Mouse (Mus musculus): ENCODE data around the gene Lrfn2. TPM values are rescaled to one million over a fixed set of nuclear protein-coding genes. Genes with fewer than 3 reads are reported as not detected.

Lrfn2 gene
- 0.40 and 1.0 TPM in 2 replicates for polyA plus RNA-seq (2015; fragmentation: Nextera tagmentation; extraction: Ambion mirVana)

- peak within 1 kb of the TSS; percentile 76 for H3K9ac ChIP-seq (ENCODE audit: low read length)
- peaks cover 23% of the 10 kb centered on the region for H3K27me3 ChIP-seq (ENCODE audit: control insufficient read depth, insufficient read depth, low read length)
- H3K9me3 ChIP-seq (replicated peaks; ENCODE audit: control insufficient read depth, low read length): no peaks in the 10 kb centered on the region
- peak; percentile 91 for ATAC-seq (ENCODE audit: insufficient read depth, low FRiP score)
- H3K27ac ChIP-seq (ENCODE audit: low read length): no peak within 1 kb of the TSS
- peaks cover 2% of the 10 kb centered on the region; the same call in 1 of the 2 replicates for H3K4me1 ChIP-seq (ENCODE audit: control insufficient read depth, insufficient read depth, low read length)
- H3K36me3 ChIP-seq (ENCODE audit: control insufficient read depth, insufficient read depth, low read length): no peaks in the 10 kb centered on the region
- peak within 1 kb of the TSS; percentile 55 for H3K4me3 ChIP-seq (replicated peaks; ENCODE audit: low read length)
- 1% methylated on average over 56 of the region's 56 CpGs for WGBS
- peak within 1 kb of the TSS; percentile 69 for H3K4me2 ChIP-seq (ENCODE audit: low read depth, low read length)
Measured at GRCm38 (mm10) chr17:48931621-48932405, at the start of gene Lrfn2. Gene Lrfn2 (plus strand): TSS chr17:48932379.

- Histone ChIP-seq H3K9ac (ENCODE audit: low read length) (no peak overlapping the region), H3K4me3 (replicated peaks; ENCODE audit: low read length) (no peak overlapping the region), H3K36me3 (ENCODE audit: control insufficient read depth, insufficient read depth, low read length) (no peaks in the 10 kb centered on the region), H3K27me3 (ENCODE audit: control insufficient read depth, insufficient read depth, low read length) (no peaks in the 10 kb centered on the region), H3K4me1 (ENCODE audit: control insufficient read depth, insufficient read depth, low read length) (no peaks in the 10 kb centered on the region), H3K27ac (ENCODE audit: low read length) (no peak overlapping the region), H3K4me2 (ENCODE audit: low read depth, low read length) (no peak overlapping the region), H3K9me3 (replicated peaks; ENCODE audit: control insufficient read depth, low read length) (no peaks in the 10 kb centered on the region)
- WGBS: 30% methylated on average over 8 of the region's 8 CpGs
- no peak for ATAC-seq (ENCODE audit: insufficient read depth, low FRiP score)
Measured at GRCm38 (mm10) chr17:48887472-48888385, 44.5 kb upstream of the Lrfn2 start.

- H3K27me3 ChIP-seq (ENCODE audit: control insufficient read depth, insufficient read depth, low read length): no peaks in the 10 kb centered on the region
- no peak for ATAC-seq (ENCODE audit: insufficient read depth, low FRiP score)
Measured at GRCm38 (mm10) chr17:48905286-48906040, 26.7 kb upstream of the Lrfn2 start.

GRCm38 (mm10) chr17:48913437-48913836 lies 18.7 kb upstream of the Lrfn2 start:
- no peaks in the 10 kb centered on the region for H3K27me3 ChIP-seq (ENCODE audit: control insufficient read depth, insufficient read depth, low read length)
- H3K36me3 ChIP-seq (ENCODE audit: control insufficient read depth, insufficient read depth, low read length): no peaks in the 10 kb centered on the region
- 29% methylated on average over 6 of the region's 6 CpGs for WGBS
- no peak for ATAC-seq (ENCODE audit: insufficient read depth, low FRiP score)
- H3K4me1 ChIP-seq (ENCODE audit: control insufficient read depth, insufficient read depth, low read length): no peaks in the 10 kb centered on the region
- H3K27ac ChIP-seq (ENCODE audit: low read length): no peak overlapping the region
- H3K9me3 ChIP-seq (replicated peaks; ENCODE audit: control insufficient read depth, low read length): no peaks in the 10 kb centered on the region
- H3K4me3 ChIP-seq (replicated peaks; ENCODE audit: low read length): no peak overlapping the region
- H3K4me2 ChIP-seq (ENCODE audit: low read depth, low read length): no peak overlapping the region
- no peak overlapping the region for H3K9ac ChIP-seq (ENCODE audit: low read length)

More at GRCm38 (mm10) chr17:48905286-48906040, 26.7 kb upstream of the Lrfn2 start:
- Histone ChIP-seq H3K4me1 (ENCODE audit: control insufficient read depth, insufficient read depth, low read length) (no peaks in the 10 kb centered on the region), H3K4me3 (replicated peaks; ENCODE audit: low read length) (no peak overlapping the region), H3K36me3 (ENCODE audit: control insufficient read depth, insufficient read depth, low read length) (no peaks in the 10 kb centered on the region), H3K9me3 (replicated peaks; ENCODE audit: control insufficient read depth, low read length) (no peaks in the 10 kb centered on the region), H3K9ac (ENCODE audit: low read length) (no peak overlapping the region), H3K27ac (ENCODE audit: low read length) (no peak overlapping the region), H3K4me2 (ENCODE audit: low read depth, low read length) (no peak overlapping the region)
- 56% methylated on average over 4 of the region's 4 CpGs for WGBS

- no peaks in the 10 kb centered on the region for H3K27me3 ChIP-seq (ENCODE audit: control insufficient read depth, insufficient read depth, low read length)
- WGBS: 11% methylated on average over 11 of the region's 11 CpGs
- no peak overlapping the region for H3K9ac ChIP-seq (ENCODE audit: low read length)
- no peaks in the 10 kb centered on the region for H3K9me3 ChIP-seq (replicated peaks; ENCODE audit: control insufficient read depth, low read length)
- H3K36me3 ChIP-seq (ENCODE audit: control insufficient read depth, insufficient read depth, low read length): no peaks in the 10 kb centered on the region
- no peak for ATAC-seq (ENCODE audit: insufficient read depth, low FRiP score)
- H3K4me2 ChIP-seq (ENCODE audit: low read depth, low read length): no peak overlapping the region
- H3K27ac ChIP-seq (ENCODE audit: low read length): no peak overlapping the region
- no peaks in the 10 kb centered on the region for H3K4me1 ChIP-seq (ENCODE audit: control insufficient read depth, insufficient read depth, low read length)
- H3K4me3 ChIP-seq (replicated peaks; ENCODE audit: low read length): no peak overlapping the region
Measured at GRCm38 (mm10) chr17:48917411-48917810, 14.8 kb upstream of the Lrfn2 start.

GRCm38 (mm10) chr17:48918458-48918857 lies 13.7 kb upstream of the Lrfn2 start:
- Histone ChIP-seq H3K36me3 (ENCODE audit: control insufficient read depth, insufficient read depth, low read length) (no peaks in the 10 kb centered on the region), H3K4me3 (replicated peaks; ENCODE audit: low read length) (no peak overlapping the region), H3K4me1 (ENCODE audit: control insufficient read depth, insufficient read depth, low read length) (no peaks in the 10 kb centered on the region), H3K9me3 (replicated peaks; ENCODE audit: control insufficient read depth, low read length) (no peaks in the 10 kb centered on the region), H3K27me3 (ENCODE audit: control insufficient read depth, insufficient read depth, low read length) (no peaks in the 10 kb centered on the region), H3K9ac (ENCODE audit: low read length) (no peak overlapping the region), H3K4me2 (ENCODE audit: low read depth, low read length) (no peak overlapping the region), H3K27ac (ENCODE audit: low read length) (no peak overlapping the region)
- no peak for ATAC-seq (ENCODE audit: insufficient read depth, low FRiP score)
- 79% methylated on average over 3 of the region's 3 CpGs for WGBS

GRCm38 (mm10) chr17:48922905-48923304 lies 9.3 kb upstream of the Lrfn2 start:
- WGBS: 82% methylated on average over 2 of the region's 2 CpGs
- Histone ChIP-seq H3K27me3 (ENCODE audit: control insufficient read depth, insufficient read depth, low read length) (no peaks in the 10 kb centered on the region), H3K36me3 (ENCODE audit: control insufficient read depth, insufficient read depth, low read length) (no peaks in the 10 kb centered on the region), H3K4me2 (ENCODE audit: low read depth, low read length) (no peak overlapping the region), H3K4me1 (ENCODE audit: control insufficient read depth, insufficient read depth, low read length) (no peaks in the 10 kb centered on the region), H3K9ac (ENCODE audit: low read length) (no peak overlapping the region), H3K4me3 (replicated peaks; ENCODE audit: low read length) (no peak overlapping the region), H3K27ac (ENCODE audit: low read length) (no peak overlapping the region), H3K9me3 (replicated peaks; ENCODE audit: control insufficient read depth, low read length) (no peaks in the 10 kb centered on the region)
- ATAC-seq (ENCODE audit: insufficient read depth, low FRiP score): no peak

- no peak overlapping the region for H3K9ac ChIP-seq (ENCODE audit: low read length)
- no peak overlapping the region for H3K27ac ChIP-seq (ENCODE audit: low read length)
- 61% methylated on average over 9 of the region's 9 CpGs for WGBS
- no peak for ATAC-seq (ENCODE audit: insufficient read depth, low FRiP score)
- H3K36me3 ChIP-seq (ENCODE audit: control insufficient read depth, insufficient read depth, low read length): no peaks in the 10 kb centered on the region
- no peaks in the 10 kb centered on the region for H3K4me1 ChIP-seq (ENCODE audit: control insufficient read depth, insufficient read depth, low read length)
- no peak overlapping the region for H3K4me3 ChIP-seq (replicated peaks; ENCODE audit: low read length)
- no peak overlapping the region for H3K4me2 ChIP-seq (ENCODE audit: low read depth, low read length)
- H3K9me3 ChIP-seq (replicated peaks; ENCODE audit: control insufficient read depth, low read length): no peaks in the 10 kb centered on the region
- no peaks in the 10 kb centered on the region for H3K27me3 ChIP-seq (ENCODE audit: control insufficient read depth, insufficient read depth, low read length)
Measured at GRCm38 (mm10) chr17:48925426-48925825, 6.8 kb upstream of the Lrfn2 start.

All from stomach, embryonic 16.5 days (tissue).